Mouse (Mus musculus): Measurements from ENCODE around the gene E130308A19Rik. TPM values are rescaled to one million over a fixed set of nuclear protein-coding genes. Genes with fewer than 3 reads are reported as not detected.

E130308A19Rik gene
- total RNA-seq, 2 experiments from 2014 or later, result 10.8 to 11.3 TPM

GRCm38 (mm10) chr4:59630122-59630521 lies 4.1 kb downstream of the E130308A19Rik start:
- DNase-seq, result no peak
- intact Hi-C loops (cut with DNase I), result no loop called here

GRCm38 (mm10) chr4:59634532-59634931 lies 8.5 kb downstream of the E130308A19Rik start:
- intact Hi-C loops (cut with DNase I), result no loop called here
- DNase-seq, result no peak

- DNase-seq, result no peak
- intact Hi-C loops (cut with DNase I), result no loop called here
Observed at GRCm38 (mm10) chr4:59639163-59639562, 13.2 kb downstream of the E130308A19Rik start.

GRCm38 (mm10) chr4:59640720-59641119 lies 14.7 kb downstream of the E130308A19Rik start:
- no peak for DNase-seq
- intact Hi-C loops (cut with DNase I), result no loop called here

- intact Hi-C loops (cut with DNase I), result no loop called here
- DNase-seq, result no peak
Observed at GRCm38 (mm10) chr4:59642039-59642438, 16.0 kb downstream of the E130308A19Rik start.

- DNase-seq, result no peak
- intact Hi-C loops (cut with DNase I), result no loop called here
Observed at GRCm38 (mm10) chr4:59642657-59643056, 16.6 kb downstream of the E130308A19Rik start.

- DNase-seq, result no peak
- intact Hi-C loops (cut with DNase I), result no loop called here
Observed at GRCm38 (mm10) chr4:59644431-59644830, 18.4 kb downstream of the E130308A19Rik start.

GRCm38 (mm10) chr4:59644992-59645391 lies 19.0 kb downstream of the E130308A19Rik start:
- intact Hi-C loops (cut with DNase I), result no loop called here

GRCm38 (mm10) chr4:59645610-59646009 lies 19.6 kb downstream of the E130308A19Rik start:
- intact Hi-C loops (cut with DNase I), result no loop called here
- no peak for DNase-seq

More at GRCm38 (mm10) chr4:59644992-59645391, 19.0 kb downstream of the E130308A19Rik start:
- DNase-seq, result no peak

GRCm38 (mm10) chr4:59646020-59646696 lies 20.1 kb downstream of the E130308A19Rik start:
- intact Hi-C loops (cut with DNase I), result no loop called here

GRCm38 (mm10) chr4:59649119-59649518 lies 23.1 kb downstream of the E130308A19Rik start:
- no peak for DNase-seq
- intact Hi-C loops (cut with DNase I), result no loop called here

More at GRCm38 (mm10) chr4:59646020-59646696, 20.1 kb downstream of the E130308A19Rik start:
- DNase-seq, result no peak

GRCm38 (mm10) chr4:59652166-59652681 lies 26.2 kb downstream of the E130308A19Rik start:
- no peak for DNase-seq
- intact Hi-C loops (cut with DNase I), result no loop called here

GRCm38 (mm10) chr4:59656061-59656642 lies 30.1 kb downstream of the E130308A19Rik start:
- intact Hi-C loops (cut with DNase I), result no loop called here
- DNase-seq, result no peak

- intact Hi-C loops (cut with DNase I), result no loop called here
- no peak for DNase-seq
Observed at GRCm38 (mm10) chr4:59662163-59662562, 36.2 kb downstream of the E130308A19Rik start.

- intact Hi-C loops (cut with DNase I), result no loop called here
- DNase-seq, result no peak
Observed at GRCm38 (mm10) chr4:59663451-59663850, 37.4 kb downstream of the E130308A19Rik start.

- DNase-seq, result peak; percentile 8 to 17
- intact Hi-C loops (cut with DNase I), result no loop called here
Observed at GRCm38 (mm10) chr4:59666550-59667317, 40.7 kb downstream of the E130308A19Rik start.

- DNase-seq, result peak in 1 of 2 experiments; percentile 9
- intact Hi-C loops (cut with DNase I), result no loop called here
Observed at GRCm38 (mm10) chr4:59668050-59668449, 42.0 kb downstream of the E130308A19Rik start.

GRCm38 (mm10) chr4:59669131-59669530 lies 43.1 kb downstream of the E130308A19Rik start:
- DNase-seq, result no peak
- intact Hi-C loops (cut with DNase I), result no loop called here

GRCm38 (mm10) chr4:59670015-59670414 lies 44.0 kb downstream of the E130308A19Rik start:
- intact Hi-C loops (cut with DNase I), result no loop called here
- no peak for DNase-seq

GRCm38 (mm10) chr4:59673423-59674117 lies 47.6 kb downstream of the E130308A19Rik start:
- DNase-seq, result no peak
- intact Hi-C loops (cut with DNase I), result no loop called here

All from heart, postnatal 10 days (tissue).